Mouse (Mus musculus): ENCODE measurements at regions not wholly inside any gene's neighbourhood (a gene's known extent, or its start where the extent isn't known, plus 50 kb on each side); places are given as distances from the start of the nearest gene placed in this dataset.

- no peaks in the 10 kb centered on the region for H3K4me1 ChIP-seq (replicated peaks; ENCODE audit: control insufficient read depth, insufficient read depth, low read length)
- H3K27ac ChIP-seq (ENCODE audit: low read depth, low read length), result no peak overlapping the region
- no peaks in the 10 kb centered on the region for H3K9me3 ChIP-seq (ENCODE audit: control insufficient read depth, low read length)
- H3K9ac ChIP-seq (ENCODE audit: low read depth, low read length), result no peak overlapping the region
- no peak overlapping the region for H3K4me3 ChIP-seq (ENCODE audit: low read depth, low read length)
- DNase-seq (ENCODE audit: low spot score), result no peak
- no peaks in the 10 kb centered on the region for H3K27me3 ChIP-seq (ENCODE audit: control insufficient read depth, insufficient read depth, low read length)
- no peak overlapping the region for H3K4me2 ChIP-seq (replicated peaks; ENCODE audit: low read depth, low read length)
- no peaks in the 10 kb centered on the region for H3K36me3 ChIP-seq (ENCODE audit: control insufficient read depth, insufficient read depth, low read length)
- 78% methylated on average over 2 of the region's 2 CpGs for WGBS
- ATAC-seq (ENCODE audit: low FRiP score), result no peak
Measured at GRCm38 (mm10) chr8:30439423-30439822, 2989.1 kb upstream of the 5930422O12Rik start.

- no peak overlapping the region for H3K4me2 ChIP-seq (replicated peaks; ENCODE audit: low read depth, low read length)
- DNase-seq (ENCODE audit: low spot score), result no peak
- no peak overlapping the region for H3K9ac ChIP-seq (ENCODE audit: low read depth, low read length)
- H3K4me3 ChIP-seq (ENCODE audit: low read depth, low read length), result no peak overlapping the region
- H3K36me3 ChIP-seq (ENCODE audit: control insufficient read depth, insufficient read depth, low read length), result no peaks in the 10 kb centered on the region
- ATAC-seq (ENCODE audit: low FRiP score), result no peak
- no peaks in the 10 kb centered on the region for H3K4me1 ChIP-seq (replicated peaks; ENCODE audit: control insufficient read depth, insufficient read depth, low read length)
- no peaks in the 10 kb centered on the region for H3K9me3 ChIP-seq (ENCODE audit: control insufficient read depth, low read length)
- WGBS, result 94% methylated on average over 1 of the region's 1 CpGs
- H3K27me3 ChIP-seq (ENCODE audit: control insufficient read depth, insufficient read depth, low read length), result no peaks in the 10 kb centered on the region
- no peak overlapping the region for H3K27ac ChIP-seq (ENCODE audit: low read depth, low read length)
Measured at GRCm38 (mm10) chr8:30441821-30442220, 2986.7 kb upstream of the 5930422O12Rik start.

GRCm38 (mm10) chr8:30443874-30444273, 2984.6 kb upstream of the 5930422O12Rik start:
- Histone ChIP-seq H3K27ac (ENCODE audit: low read depth, low read length) (no peak overlapping the region), H3K9ac (ENCODE audit: low read depth, low read length) (no peak overlapping the region), H3K4me2 (replicated peaks; ENCODE audit: low read depth, low read length) (no peak overlapping the region), H3K27me3 (ENCODE audit: control insufficient read depth, insufficient read depth, low read length) (no peaks in the 10 kb centered on the region), H3K4me3 (ENCODE audit: low read depth, low read length) (no peak overlapping the region), H3K4me1 (replicated peaks; ENCODE audit: control insufficient read depth, insufficient read depth, low read length) (no peaks in the 10 kb centered on the region), H3K36me3 (ENCODE audit: control insufficient read depth, insufficient read depth, low read length) (no peaks in the 10 kb centered on the region), H3K9me3 (ENCODE audit: control insufficient read depth, low read length) (no peaks in the 10 kb centered on the region)
- ATAC-seq (ENCODE audit: low FRiP score) (no peak), DNase-seq (ENCODE audit: low spot score) (no peak)
- WGBS, result 82% methylated on average over 2 of the region's 2 CpGs

GRCm38 (mm10) chr8:30444274-30444673, 2984.2 kb upstream of the 5930422O12Rik start:
- Histone ChIP-seq H3K27me3 (ENCODE audit: control insufficient read depth, insufficient read depth, low read length) (no peaks in the 10 kb centered on the region), H3K9ac (ENCODE audit: low read depth, low read length) (no peak overlapping the region), H3K4me3 (ENCODE audit: low read depth, low read length) (no peak overlapping the region), H3K27ac (ENCODE audit: low read depth, low read length) (no peak overlapping the region), H3K9me3 (ENCODE audit: control insufficient read depth, low read length) (no peaks in the 10 kb centered on the region), H3K36me3 (ENCODE audit: control insufficient read depth, insufficient read depth, low read length) (no peaks in the 10 kb centered on the region), H3K4me1 (replicated peaks; ENCODE audit: control insufficient read depth, insufficient read depth, low read length) (no peaks in the 10 kb centered on the region), H3K4me2 (replicated peaks; ENCODE audit: low read depth, low read length) (no peak overlapping the region)
- DNase-seq (ENCODE audit: low spot score) (no peak), ATAC-seq (ENCODE audit: low FRiP score) (no peak)
- WGBS, result 89% methylated on average over 4 of the region's 4 CpGs

- WGBS, result 74% methylated on average over 4 of the region's 4 CpGs
- Histone ChIP-seq H3K4me2 (replicated peaks; ENCODE audit: low read depth, low read length) (no peak overlapping the region), H3K36me3 (ENCODE audit: control insufficient read depth, insufficient read depth, low read length) (no peaks in the 10 kb centered on the region), H3K4me3 (ENCODE audit: low read depth, low read length) (no peak overlapping the region), H3K9me3 (ENCODE audit: control insufficient read depth, low read length) (no peaks in the 10 kb centered on the region), H3K27me3 (ENCODE audit: control insufficient read depth, insufficient read depth, low read length) (no peaks in the 10 kb centered on the region), H3K4me1 (replicated peaks; ENCODE audit: control insufficient read depth, insufficient read depth, low read length) (no peaks in the 10 kb centered on the region), H3K9ac (ENCODE audit: low read depth, low read length) (no peak overlapping the region), H3K27ac (ENCODE audit: low read depth, low read length) (no peak overlapping the region)
- DNase-seq (ENCODE audit: low spot score) (no peak), ATAC-seq (ENCODE audit: low FRiP score) (no peak)
Measured at GRCm38 (mm10) chr8:30458136-30458535, 2970.4 kb upstream of the 5930422O12Rik start.

GRCm38 (mm10) chr8:30482956-30483355, 2945.6 kb upstream of the 5930422O12Rik start:
- Histone ChIP-seq H3K9me3 (ENCODE audit: control insufficient read depth, low read length) (no peaks in the 10 kb centered on the region), H3K9ac (ENCODE audit: low read depth, low read length) (no peak overlapping the region), H3K4me2 (replicated peaks; ENCODE audit: low read depth, low read length) (no peak overlapping the region), H3K36me3 (ENCODE audit: control insufficient read depth, insufficient read depth, low read length) (no peaks in the 10 kb centered on the region), H3K4me1 (replicated peaks; ENCODE audit: control insufficient read depth, insufficient read depth, low read length) (no peaks in the 10 kb centered on the region), H3K27ac (ENCODE audit: low read depth, low read length) (0 out of 2 replicates have a peak overlapping the region, but pooled peaks have one; percentile 11), H3K4me3 (ENCODE audit: low read depth, low read length) (no peak overlapping the region), H3K27me3 (ENCODE audit: control insufficient read depth, insufficient read depth, low read length) (no peaks in the 10 kb centered on the region)
- DNase-seq (ENCODE audit: low spot score) (no peak), ATAC-seq (ENCODE audit: low FRiP score) (no peak)
- 54% methylated on average over 3 of the region's 3 CpGs for WGBS

GRCm38 (mm10) chr8:30494851-30495355, 2933.6 kb upstream of the 5930422O12Rik start:
- Histone ChIP-seq H3K4me1 (replicated peaks; ENCODE audit: control insufficient read depth, insufficient read depth, low read length) (no peaks in the 10 kb centered on the region), H3K27ac (ENCODE audit: low read depth, low read length) (no peak overlapping the region), H3K27me3 (ENCODE audit: control insufficient read depth, insufficient read depth, low read length) (no peaks in the 10 kb centered on the region), H3K4me2 (replicated peaks; ENCODE audit: low read depth, low read length) (no peak overlapping the region), H3K9me3 (ENCODE audit: control insufficient read depth, low read length) (no peaks in the 10 kb centered on the region), H3K4me3 (ENCODE audit: low read depth, low read length) (no peak overlapping the region), H3K36me3 (ENCODE audit: control insufficient read depth, insufficient read depth, low read length) (no peaks in the 10 kb centered on the region), H3K9ac (ENCODE audit: low read depth, low read length) (no peak overlapping the region)
- 75% methylated on average over 6 of the region's 6 CpGs for WGBS
- no peak for DNase-seq (ENCODE audit: low spot score)
- peak; percentile 66 for ATAC-seq (ENCODE audit: low FRiP score)

GRCm38 (mm10) chr8:30502164-30502563, 2926.3 kb upstream of the 5930422O12Rik start:
- no peaks in the 10 kb centered on the region for H3K27me3 ChIP-seq (ENCODE audit: control insufficient read depth, insufficient read depth, low read length)
- ATAC-seq (ENCODE audit: low FRiP score) (no peak), DNase-seq (ENCODE audit: low spot score) (no peak)
- no peak overlapping the region for H3K4me3 ChIP-seq (ENCODE audit: low read depth, low read length)
- no peak overlapping the region for H3K4me2 ChIP-seq (replicated peaks; ENCODE audit: low read depth, low read length)
- H3K9ac ChIP-seq (ENCODE audit: low read depth, low read length), result no peak overlapping the region
- no peaks in the 10 kb centered on the region for H3K36me3 ChIP-seq (ENCODE audit: control insufficient read depth, insufficient read depth, low read length)
- H3K27ac ChIP-seq (ENCODE audit: low read depth, low read length), result no peak overlapping the region
- 77% methylated on average over 2 of the region's 2 CpGs for WGBS
- H3K4me1 ChIP-seq (replicated peaks; ENCODE audit: control insufficient read depth, insufficient read depth, low read length), result no peaks in the 10 kb centered on the region
- H3K9me3 ChIP-seq (ENCODE audit: control insufficient read depth, low read length), result no peaks in the 10 kb centered on the region

GRCm38 (mm10) chr8:30511358-30511757, 2917.2 kb upstream of the 5930422O12Rik start:
- H3K4me3 ChIP-seq (ENCODE audit: low read depth, low read length), result no peak overlapping the region
- no peaks in the 10 kb centered on the region for H3K9me3 ChIP-seq (ENCODE audit: control insufficient read depth, low read length)
- 91% methylated on average over 2 of the region's 2 CpGs for WGBS
- ATAC-seq (ENCODE audit: low FRiP score) (no peak), DNase-seq (ENCODE audit: low spot score) (no peak)
- H3K36me3 ChIP-seq (ENCODE audit: control insufficient read depth, insufficient read depth, low read length), result no peaks in the 10 kb centered on the region
- no peaks in the 10 kb centered on the region for H3K27me3 ChIP-seq (ENCODE audit: control insufficient read depth, insufficient read depth, low read length)
- H3K4me1 ChIP-seq (replicated peaks; ENCODE audit: control insufficient read depth, insufficient read depth, low read length), result no peaks in the 10 kb centered on the region
- no peak overlapping the region for H3K4me2 ChIP-seq (replicated peaks; ENCODE audit: low read depth, low read length)
- no peak overlapping the region for H3K9ac ChIP-seq (ENCODE audit: low read depth, low read length)
- no peak overlapping the region for H3K27ac ChIP-seq (ENCODE audit: low read depth, low read length)
